Mouse (Mus musculus) kidney, postnatal 0 days (tissue): Measurements from ENCODE around the gene Kcnj1. TPM values are rescaled to one million over a fixed set of nuclear protein-coding genes. Genes with fewer than 3 reads are reported as not detected.

ENCODE experiments used
- ATAC-seq: fragments of 200-750 bp; cut with Nextera tagmentation; replicated peaks from 2 replicates; pipeline ENCODE4 v1.8.0; 2017; ENCODE audit warnings: low read depth, moderate number of reproducible peaks, moderate TSS enrichment, moderate library complexity; ENCODE audit not compliant: low FRiP score
- DNase-seq: peaks from one replicate; pipeline ENCODE4 v3.0.0-alpha.2; 2016; ENCODE audit warnings: low spot score
- H3K27ac ChIP-seq: fragments of 300-500 bp; sonication (generic); 2 replicates; pipeline ENCODE4 v1.5.1; 2014; ENCODE audit warnings: mild to moderate bottlenecking
- H3K27me3 ChIP-seq: fragments of 300-500 bp; sonication (generic); 2 replicates; pipeline ENCODE4 v1.6.1; 2014; ENCODE audit warnings: low read length, mixed read lengths; ENCODE audit not compliant: insufficient read depth
- H3K36me3 ChIP-seq: fragments of 300-500 bp; sonication (generic); 2 replicates; pipeline ENCODE4 v1.6.1; 2014; ENCODE audit warnings: low read length, mixed read lengths; ENCODE audit not compliant: insufficient read depth
- H3K4me1 ChIP-seq: fragments of 300-500 bp; sonication (generic); replicated peaks from 2 replicates; pipeline ENCODE4 v1.6.1; 2014; ENCODE audit warnings: antibody characterized with exemption, low read length, mixed read lengths; ENCODE audit not compliant: insufficient read depth
- H3K4me2 ChIP-seq: fragments of 300-500 bp; sonication (generic); 2 replicates; pipeline ENCODE4 v1.6.1; 2014; ENCODE audit warnings: mild to moderate bottlenecking, low read length, moderate library complexity, mixed read lengths
- H3K4me3 ChIP-seq: fragments of 300-500 bp; sonication (generic); replicated peaks from 2 replicates; pipeline ENCODE4 v1.5.1; 2014; ENCODE audit warnings: low read depth, low read length
- H3K9ac ChIP-seq: fragments of 300-500 bp; sonication (generic); 2 replicates; pipeline ENCODE4 v1.6.1; 2014; ENCODE audit warnings: low read depth, low read length
- H3K9me3 ChIP-seq: fragments of 300-500 bp; sonication (generic); replicated peaks from 2 replicates; pipeline ENCODE4 v1.6.1; 2016; ENCODE audit warnings: low read length, inconsistent platforms, mixed read lengths
- CTCF ChIP-seq: IDR thresholded peaks from 2 replicates; pipeline ENCODE4 v1.5.1; 2016; ENCODE audit warnings: antibody characterized with exemption, low read depth, mild to moderate bottlenecking, moderate library complexity
- WGBS: fragments of 180-500 bp; shearing (Covaris S2); extraction: QIAGEN DNeasy Blood & Tissue Kit; methylation state at CpG from one replicate; pipeline ENCODE4 v1.1.7; 2014; 5-methylcytosine and 5-hydroxymethylcytosine counted together
- polyA plus RNA-seq: library from polyadenylated mRNA; unstranded; fragments of >200 nt; fragmentation: Nextera tagmentation; extraction: Ambion mirVana; gene quantifications from 2 replicates; pipeline ENCODE4 v1.2.1, GENCODE M21; 2015

Kcnj1 gene
- polyA plus RNA-seq, 1 experiment from 2014 or later: 35.9 TPM

- Histone ChIP-seq H3K4me3 (no peak overlapping the region), H3K9ac (no peak overlapping the region), H3K9me3 (no peaks in the 10 kb centered on the region), H3K4me2 (no peak overlapping the region), H3K27ac (no peak overlapping the region), H3K36me3 (no peaks in the 10 kb centered on the region), H3K4me1 (no peaks in the 10 kb centered on the region), H3K27me3 (no peaks in the 10 kb centered on the region)
- DNase-seq: no peak
- 100% methylated on average over 1 of the region's 1 CpGs for WGBS
- TF ChIP-seq CTCF: peak; percentile 68
- ATAC-seq: no peak
Measured at GRCm38 (mm10) chr9:32388120-32388519, 15.8 kb downstream of the Kcnj1 start.

GRCm38 (mm10) chr9:32391092-32391491 lies 18.8 kb downstream of the Kcnj1 start:
- Histone ChIP-seq H3K4me2 (no peak overlapping the region), H3K9me3 (no peaks in the 10 kb centered on the region), H3K9ac (no peak overlapping the region), H3K27ac (no peak overlapping the region), H3K4me1 (no peaks in the 10 kb centered on the region), H3K36me3 (no peaks in the 10 kb centered on the region), H3K4me3 (no peak overlapping the region), H3K27me3 (no peaks in the 10 kb centered on the region)
- DNase-seq: no peak
- no peak for ATAC-seq
- WGBS: 82% methylated on average over 5 of the region's 5 CpGs
- no peak for TF ChIP-seq CTCF

- WGBS: 81% methylated on average over 9 of the region's 9 CpGs
- TF ChIP-seq CTCF: no peak
Measured at GRCm38 (mm10) chr9:32391701-32392100, 19.4 kb downstream of the Kcnj1 start.

GRCm38 (mm10) chr9:32392716-32393115 lies 20.4 kb downstream of the Kcnj1 start:
- H3K27me3 ChIP-seq: no peaks in the 10 kb centered on the region
- H3K4me1 ChIP-seq: no peaks in the 10 kb centered on the region
- no peaks in the 10 kb centered on the region for H3K36me3 ChIP-seq
- H3K4me3 ChIP-seq: no peak overlapping the region
- no peak overlapping the region for H3K4me2 ChIP-seq
- DNase-seq (no peak), ATAC-seq (no peak)
- WGBS: 85% methylated on average over 6 of the region's 6 CpGs
- no peak for TF ChIP-seq CTCF
- H3K9ac ChIP-seq: no peak overlapping the region
- H3K27ac ChIP-seq: no peak overlapping the region
- no peaks in the 10 kb centered on the region for H3K9me3 ChIP-seq

More at GRCm38 (mm10) chr9:32391701-32392100, 19.4 kb downstream of the Kcnj1 start:
- H3K9me3 ChIP-seq: no peaks in the 10 kb centered on the region
- no peak overlapping the region for H3K4me3 ChIP-seq
- no peak overlapping the region for H3K4me2 ChIP-seq
- H3K27ac ChIP-seq: no peak overlapping the region
- DNase-seq: no peak
- H3K4me1 ChIP-seq: no peaks in the 10 kb centered on the region
- H3K36me3 ChIP-seq: no peaks in the 10 kb centered on the region
- H3K27me3 ChIP-seq: no peaks in the 10 kb centered on the region
- H3K9ac ChIP-seq: no peak overlapping the region
- no peak for ATAC-seq

GRCm38 (mm10) chr9:32394761-32395161 lies 22.5 kb downstream of the Kcnj1 start:
- Histone ChIP-seq H3K36me3 (no peaks in the 10 kb centered on the region), H3K9me3 (no peaks in the 10 kb centered on the region), H3K27me3 (no peaks in the 10 kb centered on the region), H3K4me3 (no peak overlapping the region), H3K4me1 (no peaks in the 10 kb centered on the region), H3K9ac (no peak overlapping the region), H3K27ac (no peak overlapping the region), H3K4me2 (no peak overlapping the region)
- DNase-seq: no peak
- no peak for TF ChIP-seq CTCF
- WGBS: 82% methylated on average over 4 of the region's 4 CpGs
- ATAC-seq: no peak

- WGBS: 40% methylated on average over 2 of the region's 2 CpGs
Measured at GRCm38 (mm10) chr9:32400212-32400611, 27.9 kb downstream of the Kcnj1 start.

GRCm38 (mm10) chr9:32400662-32401161 lies 28.4 kb downstream of the Kcnj1 start:
- H3K27ac ChIP-seq: peak overlapping the region; percentile 83
- DNase-seq: peak; percentile 91
- no peak for TF ChIP-seq CTCF

More at GRCm38 (mm10) chr9:32400212-32400611, 27.9 kb downstream of the Kcnj1 start:
- no peak overlapping the region for H3K9ac ChIP-seq
- no peaks in the 10 kb centered on the region for H3K9me3 ChIP-seq
- no peaks in the 10 kb centered on the region; the same call in 1 of the 2 replicates for H3K4me1 ChIP-seq
- DNase-seq (no peak), ATAC-seq (no peak)
- H3K36me3 ChIP-seq: no peaks in the 10 kb centered on the region
- TF ChIP-seq CTCF: no peak
- no peaks in the 10 kb centered on the region for H3K27me3 ChIP-seq
- no peak overlapping the region for H3K4me2 ChIP-seq
- H3K4me3 ChIP-seq: no peak overlapping the region
- H3K27ac ChIP-seq: peak overlapping the region; percentile 54; the same call in 1 of the 2 replicates

More at GRCm38 (mm10) chr9:32400662-32401161, 28.4 kb downstream of the Kcnj1 start:
- Histone ChIP-seq H3K4me1 (no peaks in the 10 kb centered on the region; the same call in 1 of the 2 replicates), H3K36me3 (no peaks in the 10 kb centered on the region), H3K4me3 (no peak overlapping the region), H3K9me3 (no peaks in the 10 kb centered on the region), H3K9ac (no peak overlapping the region), H3K27me3 (no peaks in the 10 kb centered on the region), H3K4me2 (no peak overlapping the region)
- ATAC-seq: no peak; the same call in 1 of the 2 replicates
- WGBS: 39% methylated on average over 5 of the region's 5 CpGs
